Mouse (Mus musculus) left cerebral cortex, postnatal 25 days (tissue): Measurements from ENCODE around the gene Gm10720. TPM values are rescaled to one million over a fixed set of nuclear protein-coding genes. Genes with fewer than 3 reads are reported as not detected.
"Not testable (repeated sequence)": the region's sequence is repeated elsewhere in the genome, so short reads cannot be mapped to it uniquely, and the experiment has no call there.

ENCODE experiments used
- DNase-seq, 2 experiments: peaks; one replicate each; pipeline ENCODE4 v3.0.0; 2022; ENCODE audit warnings: low spot score in 2 of 2, mixed read lengths in 1 of 2
- intact Hi-C: fragments of 180-260 bp; cut with DNase I; formaldehyde crosslinking; loops from one replicate; pipeline ENCODE4 v1.15.1; 2025
- total RNA-seq, 2 experiments: library from RNA; stranded (reverse); gene quantifications; 2 replicates each; pipeline ENCODE4 v1.2.3; 2021

The Gm10720 gene
- not detected for total RNA-seq

- DNase-seq, intact Hi-C loops: not testable (repeated sequence)
Observed at GRCm38 (mm10) chr9:3015354-3015753, at the start of gene Gm10720. Gene Gm10720, plus strand, starts transcription at chr9:3015654.

- intact Hi-C loops: not testable (repeated sequence)
- peak; percentile 16 to 40 for DNase-seq
Observed at GRCm38 (mm10) chr9:3000445-3000972, 14.9 kb upstream of the Gm10720 start, which contains the start of gene Gm10722. Gene Gm10722, plus strand, starts transcription at chr9:3000922.

- DNase-seq: peak; percentile 28 to 30
- intact Hi-C loops: not testable (repeated sequence)
Observed at GRCm38 (mm10) chr9:3001006-3001405, 14.4 kb upstream of the Gm10720 start.

- intact Hi-C loops: not testable (repeated sequence)
- DNase-seq: peak; percentile 100
Observed at GRCm38 (mm10) chr9:3001948-3002659, 13.3 kb upstream of the Gm10720 start.

GRCm38 (mm10) chr9:3002794-3003396 is 12.6 kb upstream of the Gm10720 start, which contains the start of gene Gm11168:
Gene Gm11168, plus strand, starts transcription at chr9:3003346.
- intact Hi-C loops, DNase-seq: not testable (repeated sequence)

GRCm38 (mm10) chr9:3006179-3006578 is 9.3 kb upstream of the Gm10720 start:
- intact Hi-C loops: not testable (repeated sequence)

GRCm38 (mm10) chr9:3006636-3007035 is 8.8 kb upstream of the Gm10720 start:
- intact Hi-C loops: not testable (repeated sequence)
- peak; percentile 98 for DNase-seq

More at GRCm38 (mm10) chr9:3006179-3006578, 9.3 kb upstream of the Gm10720 start:
- not testable (repeated sequence) for DNase-seq

GRCm38 (mm10) chr9:3007272-3007671 is 8.2 kb upstream of the Gm10720 start:
- DNase-seq, intact Hi-C loops: not testable (repeated sequence)

- DNase-seq, intact Hi-C loops: not testable (repeated sequence)
Observed at GRCm38 (mm10) chr9:3009331-3009730, 6.1 kb upstream of the Gm10720 start.

GRCm38 (mm10) chr9:3012054-3012621 is 3.3 kb upstream of the Gm10720 start:
- intact Hi-C loops, DNase-seq: not testable (repeated sequence)

GRCm38 (mm10) chr9:3012733-3013279 is 2.6 kb upstream of the Gm10720 start, which contains the start of gene Gm10721:
Gene Gm10721, plus strand, starts transcription at chr9:3013140.
- DNase-seq, intact Hi-C loops: not testable (repeated sequence)

GRCm38 (mm10) chr9:3015896-3016295 is 442 bp downstream of the Gm10720 start:
- intact Hi-C loops, DNase-seq: not testable (repeated sequence)

- intact Hi-C loops, DNase-seq: not testable (repeated sequence)
Observed at GRCm38 (mm10) chr9:3017108-3017507, 1.7 kb downstream of the Gm10720 start, which contains the start of gene Gm10719. Gene Gm10719, plus strand, starts transcription at chr9:3017408.

GRCm38 (mm10) chr9:3018944-3019343 is 3.5 kb downstream of the Gm10720 start:
- DNase-seq: peak; percentile 23 to 74
- intact Hi-C loops: not testable (repeated sequence)

GRCm38 (mm10) chr9:3019835-3020727 is 4.6 kb downstream of the Gm10720 start:
- DNase-seq: peak; percentile 61 to 73
- intact Hi-C loops: not testable (repeated sequence)

- intact Hi-C loops: not testable (repeated sequence)
- peak; percentile 78 to 86 for DNase-seq
Observed at GRCm38 (mm10) chr9:3022316-3023008, 7.0 kb downstream of the Gm10720 start.

GRCm38 (mm10) chr9:3023312-3023984 is 8.0 kb downstream of the Gm10720 start, which contains the start of gene Gm10718:
Gene Gm10718, plus strand, starts transcription at chr9:3023547.
- peak; percentile 12 to 42 for DNase-seq
- intact Hi-C loops: not testable (repeated sequence)
